Comparison of ENCODE assay signal across 23 mouse cellular contexts in genomic region chr12:80828951-80829350, GRCm38 (mm10). TPM values are rescaled to one million over a fixed set of nuclear protein-coding genes. Genes with fewer than 3 reads are reported as not detected.
DNase-seq lines count a peak whose midpoint lies in the region; ATAC-seq and TF ChIP-seq lines count a peak whose summit lies in the region.
"Had no signal": no experiment of that assay in that cellular context is flagged by ENCODE, and none has a peak within 500 bp of the region (broad histone marks: within the 10 kb centered on the region; RNA-seq: fewer than 3 reads in every experiment).

No protein-coding gene starts in this region.

- 78% methylated on average over 2 of the region's 2 CpGs for WGBS in lung, embryonic 15.5 days

- no peak overlapping the region for H3K9ac ChIP-seq in lung, embryonic 15.5 days
- H3K9ac ChIP-seq: forebrain, embryonic 13.5 days; heart, embryonic 15.5 days; hindbrain, embryonic 14.5 days had no signal

- no peak overlapping the region for H3K4me2 ChIP-seq in lung, embryonic 15.5 days
- H3K4me2 ChIP-seq: forebrain, embryonic 13.5 days; heart, embryonic 11.5 days; heart, embryonic 15.5 days; hindbrain, embryonic 14.5 days had no signal

- intact Hi-C loops in gastrocnemius, adult 2 months (cut with DNase I), result loop anchor here (5.0 kb wide), 1 partner anchor 37 kb away; the partner anchor contains the start of gene Susd6

- H3K27me3 ChIP-seq in lung, embryonic 15.5 days, result no peaks in the 10 kb centered on the region
- H3K27me3 ChIP-seq: forebrain, embryonic 13.5 days; heart, embryonic 15.5 days had no signal

- peak overlapping the region; percentile 90 for H3K27ac ChIP-seq in gastrocnemius, adult 2 months
- H3K27ac ChIP-seq in layer of hippocampus, adult 2 months, result peak overlapping the region; percentile 65; the same call in 1 of the 2 replicates
- peak overlapping the region; percentile 81; the same call in 1 of the 2 replicates for H3K27ac ChIP-seq in lung, embryonic 15.5 days
- H3K27ac ChIP-seq: forebrain, embryonic 10.5 days; forebrain, embryonic 13.5 days; hindbrain, embryonic 14.5 days; hindbrain, postnatal 0 days had no signal

- peak overlapping the region; percentile 66 for H3K4me3 ChIP-seq in gastrocnemius, adult 2 months
- no peak overlapping the region for H3K4me3 ChIP-seq in layer of hippocampus, adult 2 months
- H3K4me3 ChIP-seq in lung, embryonic 15.5 days, result no peak overlapping the region
- H3K4me3 ChIP-seq: forebrain, embryonic 10.5 days; forebrain, embryonic 13.5 days; heart, embryonic 15.5 days had no signal

- ATAC-seq in lung, embryonic 15.5 days (ENCODE audit: borderline replicate concordance, extremely low read depth, low FRiP score, low TSS enrichment), result no peak
- ATAC-seq: activated CD4-positive, CD25-positive, alpha-beta regulatory T cell, adult 4 months; forebrain, embryonic 13.5 days; forebrain, embryonic 16.5 days; hindbrain, postnatal 0 days had no signal

- H3K36me3 ChIP-seq in lung, embryonic 15.5 days, result peaks cover 10% of the 10 kb centered on the region
- H3K36me3 ChIP-seq: heart, embryonic 15.5 days had no signal

- no peak for DNase-seq in gastrocnemius, adult 2 months
- DNase-seq in gastrocnemius, postnatal 10 days, result no peak
- no peak for DNase-seq in layer of hippocampus, adult 2 months (ENCODE audit: low spot score in 2 of 2)
- DNase-seq in layer of hippocampus, adult 9-10 months (ENCODE audit: low spot score), result no peak
- no peak for DNase-seq in lung, adult 18-20 months
- DNase-seq in adipocyte (ENCODE audit: low spot score), result peak; percentile 36
- DNase-seq: adrenal gland, postnatal 10 days; adrenal gland, postnatal 36 days; cerebellum, adult 18-20 months; cerebellum, adult 9-10 months; cerebellum, postnatal 14 days; gastrocnemius, postnatal 25 days; heart, postnatal 14 days; heart, postnatal 4 days had no signal

- H3K4me1 ChIP-seq in lung, embryonic 15.5 days, result peaks cover 45% of the 10 kb centered on the region
- H3K4me1 ChIP-seq: forebrain, embryonic 10.5 days had no signal

- TF ChIP-seq CTCF in gastrocnemius, adult 2 months (IDR thresholded peaks at IDR 0.05), result no peak
- TF ChIP-seq CTCF in layer of hippocampus, adult 2 months (conservative IDR thresholded peaks at IDR 0.05), result no peak

- H3K9me3 ChIP-seq in lung, embryonic 15.5 days, result no peaks in the 10 kb centered on the region
- H3K9me3 ChIP-seq: forebrain, embryonic 10.5 days; forebrain, embryonic 13.5 days; heart, embryonic 15.5 days had no signal

RNA-seq across cellular contexts. Expression of gene Susd6, which starts 38.6 kb away (rescaled TPM):
- total RNA-seq in gastrocnemius, adult 2 months (2021), result 10 to 100 TPM; 37.7 to 41.1 TPM
- 10 to 100 TPM; 28.6 to 29.2 TPM for total RNA-seq in gastrocnemius, postnatal 10 days (2021)
- total RNA-seq in layer of hippocampus, adult 2 months (2021), result 10 to 100 TPM; 71.6 to 72.1 TPM
- polyA plus RNA-seq in lung, embryonic 15.5 days (2015; fragmentation: Nextera tagmentation; extraction: Ambion mirVana), result 17.3 and 17.4 TPM in 2 replicates
